Mouse (Mus musculus) hindbrain, embryonic 13.5 days (tissue): ENCODE measurements around the gene Kat2a. TPM values are rescaled to one million over a fixed set of nuclear protein-coding genes. Genes with fewer than 3 reads are reported as not detected.

Source experiments
- ATAC-seq: fragments of 200-750 bp; cut with Nextera tagmentation; 2 replicates; pipeline ENCODE4 v1.8.0; 2017; ENCODE audit warnings: moderate TSS enrichment; ENCODE audit not compliant: low FRiP score
- H3K27ac ChIP-seq: fragments of 300-500 bp; sonication (generic); 2 replicates; pipeline ENCODE4 v1.5.1; 2015; ENCODE audit warnings: inconsistent platforms, mild to moderate bottlenecking, moderate library complexity
- H3K27me3 ChIP-seq: fragments of 300-500 bp; sonication (generic); 2 replicates; pipeline ENCODE4 v1.6.1; 2015; ENCODE audit warnings: mild to moderate bottlenecking, inconsistent platforms
- H3K36me3 ChIP-seq: fragments of 300-500 bp; sonication (generic); 2 replicates; pipeline ENCODE4 v1.6.1; 2015; ENCODE audit warnings: mild to moderate bottlenecking, inconsistent platforms
- H3K4me1 ChIP-seq: fragments of 300-500 bp; sonication (generic); replicated peaks from 2 replicates; pipeline ENCODE4 v1.6.1; 2015; ENCODE audit warnings: inconsistent platforms
- H3K4me2 ChIP-seq: fragments of 300-500 bp; sonication (generic); 2 replicates; pipeline ENCODE4 v1.6.1; 2015; ENCODE audit warnings: inconsistent platforms, mild to moderate bottlenecking, moderate library complexity
- H3K4me3 ChIP-seq: fragments of 300-500 bp; sonication (generic); 2 replicates; pipeline ENCODE4 v1.5.1; 2015; ENCODE audit warnings: mild to moderate bottlenecking, inconsistent platforms
- H3K9ac ChIP-seq: fragments of 300-500 bp; sonication (generic); 2 replicates; pipeline ENCODE4 v1.6.1; 2015; ENCODE audit warnings: mild to moderate bottlenecking, inconsistent platforms
- H3K9me3 ChIP-seq: fragments of 300-500 bp; sonication (generic); 2 replicates; pipeline ENCODE4 v1.6.1; 2016; ENCODE audit warnings: inconsistent platforms
- WGBS: fragments of 180-500 bp; shearing (Covaris S2); methylation state at CpG from one replicate; pipeline ENCODE4 v1.1.7; 2015; 5-methylcytosine and 5-hydroxymethylcytosine counted together
- polyA plus RNA-seq: library from polyadenylated mRNA; unstranded; fragments of >200 nt; fragmentation: Nextera tagmentation; extraction: Ambion mirVana; gene quantifications from 2 replicates; pipeline ENCODE4 v1.2.1, GENCODE M21; 2015

The Kat2a gene
- polyA plus RNA-seq, 1 experiment from 2014 or later, result 47.4 TPM

GRCm38 (mm10) chr11:100718462-100718861 is 6.2 kb upstream of the Kat2a start:
- H3K27ac ChIP-seq, result no peak overlapping the region
- no peaks in the 10 kb centered on the region for H3K27me3 ChIP-seq
- ATAC-seq, result no peak
- peaks cover 51% of the 10 kb centered on the region for H3K36me3 ChIP-seq
- H3K4me3 ChIP-seq, result no peak overlapping the region
- WGBS, result 95% methylated on average over 7 of the region's 7 CpGs
- no peaks in the 10 kb centered on the region for H3K9me3 ChIP-seq
- H3K9ac ChIP-seq, result no peak overlapping the region
- peaks cover 42% of the 10 kb centered on the region for H3K4me1 ChIP-seq
- no peak overlapping the region for H3K4me2 ChIP-seq

- Histone ChIP-seq H3K36me3 (peaks cover 51% of the 10 kb centered on the region), H3K27me3 (no peaks in the 10 kb centered on the region), H3K27ac (no peak overlapping the region), H3K4me3 (no peak overlapping the region), H3K4me1 (peaks cover 39% of the 10 kb centered on the region), H3K9ac (peak overlapping the region; percentile 49), H3K4me2 (no peak overlapping the region), H3K9me3 (no peaks in the 10 kb centered on the region)
- no peak for ATAC-seq
- 82% methylated on average over 3 of the region's 3 CpGs for WGBS
Observed at GRCm38 (mm10) chr11:100716649-100717048, 4.4 kb upstream of the Kat2a start.

GRCm38 (mm10) chr11:100714948-100715347 is 2.7 kb upstream of the Kat2a start:
- H3K9ac ChIP-seq, result no peak overlapping the region
- ATAC-seq, result no peak
- no peak overlapping the region for H3K27ac ChIP-seq
- H3K27me3 ChIP-seq, result no peaks in the 10 kb centered on the region
- no peak overlapping the region for H3K4me3 ChIP-seq
- H3K36me3 ChIP-seq, result peaks cover 58% of the 10 kb centered on the region
- no peak overlapping the region for H3K4me2 ChIP-seq
- 72% methylated on average over 6 of the region's 6 CpGs for WGBS
- peaks cover 36% of the 10 kb centered on the region for H3K4me1 ChIP-seq
- H3K9me3 ChIP-seq, result no peaks in the 10 kb centered on the region

GRCm38 (mm10) chr11:100714534-100714915 is 2.3 kb upstream of the Kat2a start:
- Histone ChIP-seq H3K4me2 (no peak overlapping the region; the same call in 1 of the 2 replicates), H3K36me3 (peaks cover 58% of the 10 kb centered on the region), H3K27me3 (no peaks in the 10 kb centered on the region), H3K27ac (no peak overlapping the region), H3K9ac (peak overlapping the region; percentile 67; the same call in 1 of the 2 replicates), H3K9me3 (no peaks in the 10 kb centered on the region), H3K4me3 (no peak overlapping the region), H3K4me1 (peaks cover 32% of the 10 kb centered on the region)
- WGBS, result 50% methylated on average over 6 of the region's 6 CpGs
- ATAC-seq, result 0 out of 2 replicates have a peak, but pooled peaks have one; percentile 10

- peak within 1 kb of the TSS; percentile 67 for H3K9ac ChIP-seq
- peaks cover 32% of the 10 kb centered on the region for H3K4me1 ChIP-seq
- H3K4me3 ChIP-seq, result peak within 1 kb of the TSS; percentile 17; the same call in 1 of the 2 replicates
- ATAC-seq, result no peak
- H3K4me2 ChIP-seq, result peak within 1 kb of the TSS; percentile 38
- H3K27me3 ChIP-seq, result no peaks in the 10 kb centered on the region
- 5% methylated on average over 38 of the region's 38 CpGs for WGBS
- 0 out of 2 replicates have a peak within 1 kb of the TSS, but pooled peaks have one; percentile 19 for H3K27ac ChIP-seq
- H3K36me3 ChIP-seq, result peaks cover 58% of the 10 kb centered on the region
- no peaks in the 10 kb centered on the region for H3K9me3 ChIP-seq
Observed at GRCm38 (mm10) chr11:100713735-100714533, 1.7 kb upstream of the Kat2a start, which contains the start of gene Hspb9. Hspb9 (plus strand) TSS chr11:100713850.

- Histone ChIP-seq H3K9me3 (no peaks in the 10 kb centered on the region), H3K4me1 (peaks cover 32% of the 10 kb centered on the region), H3K9ac (peak overlapping the region; percentile 67; the same call in 1 of the 2 replicates), H3K4me3 (peak overlapping the region; percentile 17; the same call in 1 of the 2 replicates), H3K27me3 (no peaks in the 10 kb centered on the region), H3K27ac (no peak overlapping the region), H3K4me2 (no peak overlapping the region; the same call in 1 of the 2 replicates), H3K36me3 (peaks cover 58% of the 10 kb centered on the region)
- 55% methylated on average over 4 of the region's 4 CpGs for WGBS
- ATAC-seq, result no peak
Observed at GRCm38 (mm10) chr11:100713174-100713573, 909 bp upstream of the Kat2a start.

- no peaks in the 10 kb centered on the region for H3K27me3 ChIP-seq
- ATAC-seq, result no peak
- H3K36me3 ChIP-seq, result peaks cover 59% of the 10 kb centered on the region
- H3K9me3 ChIP-seq, result no peaks in the 10 kb centered on the region
- peak overlapping the region; percentile 95; the same call in 1 of the 2 replicates for H3K9ac ChIP-seq
- H3K4me2 ChIP-seq, result peak overlapping the region; percentile 67; the same call in 1 of the 2 replicates
- H3K4me1 ChIP-seq, result peaks cover 32% of the 10 kb centered on the region
- H3K4me3 ChIP-seq, result peak overlapping the region; percentile 98; the same call in 1 of the 2 replicates
- 89% methylated on average over 4 of the region's 4 CpGs for WGBS
- no peak overlapping the region for H3K27ac ChIP-seq
Observed at GRCm38 (mm10) chr11:100710977-100711376, 1.3 kb downstream of the Kat2a start.

GRCm38 (mm10) chr11:100710528-100710927 is 1.7 kb downstream of the Kat2a start:
- no peaks in the 10 kb centered on the region for H3K9me3 ChIP-seq
- peaks cover 59% of the 10 kb centered on the region for H3K36me3 ChIP-seq
- H3K4me1 ChIP-seq, result peaks cover 32% of the 10 kb centered on the region
- H3K4me2 ChIP-seq, result no peak overlapping the region
- 93% methylated on average over 15 of the region's 15 CpGs for WGBS
- no peak overlapping the region; the same call in 1 of the 2 replicates for H3K9ac ChIP-seq
- no peak overlapping the region for H3K27ac ChIP-seq
- H3K4me3 ChIP-seq, result no peak overlapping the region
- no peak for ATAC-seq
- H3K27me3 ChIP-seq, result no peaks in the 10 kb centered on the region

- no peak overlapping the region for H3K4me2 ChIP-seq
- peaks cover 26% of the 10 kb centered on the region for H3K4me1 ChIP-seq
- no peaks in the 10 kb centered on the region for H3K9me3 ChIP-seq
- WGBS, result 94% methylated on average over 9 of the region's 9 CpGs
- H3K36me3 ChIP-seq, result peaks cover 63% of the 10 kb centered on the region
- H3K4me3 ChIP-seq, result no peak overlapping the region
- ATAC-seq, result no peak
- no peak overlapping the region for H3K27ac ChIP-seq
- no peaks in the 10 kb centered on the region for H3K27me3 ChIP-seq
- peak overlapping the region; percentile 11; the same call in 1 of the 2 replicates for H3K9ac ChIP-seq
Observed at GRCm38 (mm10) chr11:100709201-100709810, 3.0 kb downstream of the Kat2a start.

GRCm38 (mm10) chr11:100705095-100705747 is 7.0 kb downstream of the Kat2a start:
- H3K27ac ChIP-seq, result no peak overlapping the region
- no peak overlapping the region for H3K4me2 ChIP-seq
- H3K36me3 ChIP-seq, result peaks cover 60% of the 10 kb centered on the region
- peaks cover 14% of the 10 kb centered on the region; the same call in 1 of the 2 replicates for H3K27me3 ChIP-seq
- peaks cover 10% of the 10 kb centered on the region for H3K4me1 ChIP-seq
- 94% methylated on average over 23 of the region's 23 CpGs for WGBS
- H3K4me3 ChIP-seq, result no peak overlapping the region
- no peak for ATAC-seq
- H3K9me3 ChIP-seq, result no peaks in the 10 kb centered on the region
- H3K9ac ChIP-seq, result no peak overlapping the region

GRCm38 (mm10) chr11:100703851-100704531 is 8.3 kb downstream of the Kat2a start, which contains the start of gene Dhx58:
Dhx58 (minus strand) TSS chr11:100704271.
- ATAC-seq, result no peak
- H3K27me3 ChIP-seq, result peaks cover 14% of the 10 kb centered on the region; the same call in 1 of the 2 replicates
- H3K4me3 ChIP-seq, result no peak within 1 kb of the TSS
- H3K9me3 ChIP-seq, result no peaks in the 10 kb centered on the region
- H3K4me2 ChIP-seq, result no peak within 1 kb of the TSS
- H3K4me1 ChIP-seq, result peaks cover 10% of the 10 kb centered on the region
- H3K36me3 ChIP-seq, result peaks cover 48% of the 10 kb centered on the region
- H3K27ac ChIP-seq, result no peak within 1 kb of the TSS
- no peak within 1 kb of the TSS for H3K9ac ChIP-seq
- 69% methylated on average over 7 of the region's 7 CpGs for WGBS
